Mouse (Mus musculus) fibroblast of lung, adult 2 months (primary cell): ENCODE data around the gene Xlr3a.
"Not testable (repeated sequence)": the region's sequence is repeated elsewhere in the genome, so short reads cannot be mapped to it uniquely, and the experiment has no call there.

Experiments used
- DNase-seq: peaks from one replicate; pipeline ENCODE4 v3.0.0-alpha.2; 2011; ENCODE audit warnings: low read depth

Gene Xlr3a

DNA sequence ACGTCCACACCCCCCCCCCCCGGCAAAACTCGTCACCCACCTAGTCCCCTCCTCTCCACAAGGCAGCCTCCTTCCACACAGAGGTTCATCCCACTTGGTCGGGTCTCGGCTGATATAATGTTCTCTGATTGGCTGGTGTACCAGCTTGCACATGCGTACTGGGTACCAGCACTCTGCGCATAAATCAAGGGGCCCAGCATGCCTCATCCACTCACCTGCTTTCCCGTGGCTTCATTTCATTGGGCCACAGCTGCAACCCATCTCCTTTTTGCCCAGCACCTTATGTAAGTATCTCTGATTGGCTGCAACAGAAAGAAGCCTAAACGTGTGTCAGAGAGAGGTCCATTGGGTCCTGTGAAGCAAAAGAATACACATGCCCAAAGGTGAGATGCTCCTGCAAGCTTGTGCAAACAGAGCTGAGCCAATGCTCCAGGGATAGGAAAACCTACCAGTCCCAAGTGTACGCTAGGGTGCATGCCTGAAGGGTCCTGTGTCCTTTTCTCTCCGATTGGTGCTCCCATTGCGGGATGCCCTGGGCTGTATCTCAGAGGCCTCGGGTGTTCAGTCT is at the start of gene Xlr3a:
TSS of gene Xlr3a (minus strand) at position 155 of the 568 bp plus-strand sequence.
- not testable (repeated sequence) for DNase-seq

DNA sequence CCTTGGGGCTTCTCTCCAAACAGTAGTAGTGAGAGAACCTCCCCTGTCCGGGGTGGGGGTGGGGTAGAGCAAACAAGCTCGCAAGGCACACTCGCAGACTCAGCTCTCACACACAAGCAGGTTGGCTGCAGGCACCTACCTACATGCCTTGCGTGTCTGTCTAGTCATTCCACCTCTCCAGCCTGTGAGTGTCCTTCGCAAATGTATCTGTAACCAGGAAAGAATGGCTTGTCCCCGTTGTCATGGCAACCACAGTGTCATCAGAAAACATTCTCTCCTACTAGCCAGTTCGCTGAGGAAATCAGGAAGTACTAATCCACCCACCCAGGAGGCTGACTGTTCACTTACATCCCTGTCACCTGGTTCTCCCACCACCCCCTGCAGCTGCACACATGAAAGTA is 46.3 kb upstream of the Xlr3a start:
- DNase-seq = not testable (repeated sequence)

- DNase-seq = not testable (repeated sequence)
Observed at GRCm38 (mm10) chrX:73122859-73123829, 26.2 kb upstream of the Xlr3a start.

DNA sequence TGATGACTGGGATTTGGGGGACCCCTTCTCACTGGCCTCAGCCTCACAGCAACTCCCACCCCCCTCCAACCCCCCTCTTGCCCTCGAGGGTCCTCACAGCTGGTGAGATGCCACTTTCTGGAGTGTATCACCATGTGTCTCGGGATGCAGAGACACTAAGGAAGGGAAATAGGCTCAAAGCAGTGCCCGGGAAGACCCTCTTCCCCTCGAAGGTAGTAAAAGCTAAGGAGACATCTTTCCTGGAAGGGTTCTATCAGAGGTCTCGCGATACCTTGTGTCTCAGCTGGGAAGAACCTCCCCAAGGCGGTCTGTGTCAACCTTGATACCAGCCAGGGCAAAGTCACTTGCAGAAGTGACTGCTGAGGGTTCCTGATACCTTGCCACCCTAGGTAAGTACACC is 19.9 kb upstream of the Xlr3a start, which contains the start of gene Gm14685:
TSS of gene Gm14685 (plus strand) at position 301 of the 400 bp plus-strand sequence.
- not testable (repeated sequence) for DNase-seq

DNA sequence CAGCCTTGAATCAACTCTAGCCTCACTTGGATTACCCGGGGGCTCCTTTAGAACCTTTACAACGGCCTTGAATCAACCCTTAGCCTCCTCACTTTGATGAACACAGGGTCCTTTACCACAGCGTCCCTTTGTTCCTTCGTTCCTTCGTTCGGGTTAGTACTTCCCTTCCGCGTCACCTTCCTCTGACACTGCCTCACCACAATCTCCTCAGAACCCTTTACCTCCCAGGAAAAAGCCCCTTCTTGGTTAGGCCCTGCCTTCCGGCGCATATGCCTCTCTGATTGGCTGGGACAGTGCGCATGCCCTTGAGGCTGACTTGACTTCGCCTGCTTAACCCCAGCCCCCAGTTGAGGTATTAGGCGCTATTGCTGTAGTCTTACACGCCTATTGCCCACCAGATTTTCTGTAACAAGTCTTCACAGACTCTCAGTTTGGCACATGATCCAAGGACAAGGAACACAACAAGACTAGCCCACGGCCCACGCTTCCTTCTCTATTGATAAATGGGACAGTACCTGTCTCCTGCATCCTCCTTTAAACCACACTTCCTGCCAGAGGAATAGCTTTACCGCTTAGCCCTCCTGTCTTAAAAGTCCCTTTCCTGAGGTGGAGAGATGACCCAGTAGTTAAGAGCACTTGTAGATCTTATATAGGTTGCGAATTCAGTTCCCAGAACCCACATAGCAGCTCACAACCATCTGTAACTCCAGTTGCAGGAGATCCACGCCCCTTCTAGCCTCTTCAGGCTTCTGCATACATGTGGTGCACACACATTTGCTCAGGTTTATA is 14.4 kb downstream of the Xlr3a start, which contains the start of gene Xlr4a:
TSS of gene Xlr4a (minus strand) at position 212 of the 789 bp plus-strand sequence.
- DNase-seq = not testable (repeated sequence)

DNA sequence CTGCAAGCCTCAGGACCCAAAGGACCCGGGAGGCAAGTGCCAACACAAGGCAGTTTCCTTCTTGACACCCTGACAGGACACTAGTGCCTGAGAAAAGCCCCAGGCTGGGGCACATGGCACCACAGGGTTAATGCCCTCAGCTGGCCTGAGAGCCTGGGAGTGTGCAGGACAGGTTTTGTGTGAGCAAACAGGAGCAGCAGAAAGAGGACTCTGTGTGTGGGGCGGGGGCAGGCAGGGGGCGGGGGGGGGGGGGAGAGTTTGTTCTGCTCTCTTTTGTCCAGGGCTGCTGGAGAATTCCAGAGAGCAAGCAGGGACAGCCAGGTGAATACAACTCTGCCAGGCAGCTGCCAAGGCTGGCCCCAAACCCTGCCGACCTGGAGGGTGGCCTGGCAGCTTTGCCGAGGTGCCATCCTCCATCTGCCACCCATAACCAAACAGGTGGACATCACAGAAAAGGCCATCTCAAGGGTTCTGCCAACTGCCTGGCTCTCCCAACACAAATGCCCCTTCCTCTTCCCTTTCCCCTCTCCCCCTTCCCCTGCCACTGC is 30.1 kb downstream of the Xlr3a start:
- not testable (repeated sequence) for DNase-seq

- no peak for DNase-seq
Observed at GRCm38 (mm10) chrX:73064415-73064793, 32.5 kb downstream of the Xlr3a start, which contains the start of gene Pnma3. Gene Pnma3 (plus strand): TSS chrX:73064787.

- no peak for DNase-seq
Observed at GRCm38 (mm10) chrX:73063512-73064414, 33.1 kb downstream of the Xlr3a start.

GRCm38 (mm10) chrX:73062323-73062722 is 34.6 kb downstream of the Xlr3a start:
- no peak for DNase-seq

GRCm38 (mm10) chrX:73061528-73061927 is 35.4 kb downstream of the Xlr3a start:
- DNase-seq = no peak

- DNase-seq = peak; percentile 40
Observed at GRCm38 (mm10) chrX:73053860-73054563, 42.9 kb downstream of the Xlr3a start.

GRCm38 (mm10) chrX:73039666-73040065 is 57.2 kb downstream of the Xlr3a start:
- DNase-seq = no peak

GRCm38 (mm10) chrX:73038831-73039230 is 58.1 kb downstream of the Xlr3a start:
- DNase-seq = no peak

DNA sequence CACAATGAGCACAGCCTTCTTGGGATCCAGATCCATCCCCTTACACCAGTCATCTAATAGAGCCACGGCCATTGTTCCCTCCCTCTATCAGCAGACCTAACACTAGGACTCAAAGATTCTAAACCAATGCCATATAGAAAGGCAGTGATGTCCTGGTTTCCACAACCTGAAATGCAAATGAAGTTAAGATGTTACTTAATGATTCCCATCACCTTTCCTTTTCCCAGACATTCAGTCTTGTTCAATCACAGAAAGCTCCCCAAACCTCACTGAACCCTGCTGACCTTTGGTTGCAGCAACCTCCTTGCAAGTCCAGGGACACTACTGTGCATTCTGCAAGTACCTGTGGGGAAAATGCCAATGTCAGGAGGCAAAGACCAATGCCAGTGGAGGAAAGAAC is 59.9 kb downstream of the Xlr3a start, which contains the start of gene Pnma5:
TSS of gene Pnma5 (minus strand) at position 101 of the 400 bp plus-strand sequence.
- DNase-seq = no peak
